Comparison of ENCODE assay signal across 10 mouse cellular contexts in the genomic region with DNA sequence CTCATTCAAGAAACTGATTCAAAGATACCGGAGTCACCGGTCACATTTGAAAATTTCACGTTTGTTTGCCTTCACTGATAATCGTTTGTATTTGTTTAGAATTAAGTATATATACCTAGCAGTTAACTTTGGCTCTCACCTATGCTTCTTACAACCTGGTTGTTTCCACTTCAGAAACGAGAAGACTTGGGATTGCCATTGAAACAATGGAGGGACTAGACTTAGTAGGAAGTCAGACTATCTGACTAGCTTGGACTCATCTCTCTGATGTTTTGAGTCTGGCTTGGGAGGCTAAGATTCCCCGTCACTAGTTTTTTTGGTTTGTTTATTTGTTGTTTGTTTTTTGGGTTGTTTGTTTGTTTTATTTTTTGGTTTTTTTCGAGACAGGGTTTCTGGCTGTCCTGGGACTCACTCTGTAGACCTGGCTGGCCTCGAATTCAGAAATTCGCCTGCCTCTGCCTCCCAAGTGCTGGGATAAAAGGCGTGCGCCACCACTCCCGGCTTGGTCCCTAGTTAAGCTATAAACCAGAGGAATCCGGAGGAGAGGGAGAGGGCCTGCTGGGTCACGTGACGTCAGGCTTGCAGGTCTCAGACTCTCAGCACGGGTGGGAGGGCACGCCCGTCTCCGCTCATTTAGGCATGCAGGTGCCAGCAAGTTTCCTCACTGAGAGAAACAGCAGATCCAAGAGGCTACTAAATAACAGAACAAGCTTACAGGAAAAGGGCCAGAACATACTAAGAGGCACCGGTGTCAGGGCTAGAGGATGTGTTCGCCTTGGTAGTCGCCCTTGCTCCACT. TPM values are rescaled to one million over a fixed set of nuclear protein-coding genes. Genes with fewer than 3 reads are reported as not detected.
DNase-seq lines count a peak whose midpoint lies in the region; ATAC-seq lines count a peak whose summit lies in the region.
"Had no signal": no experiment of that assay in that cellular context is flagged by ENCODE, and none has a peak within 500 bp of the region (broad histone marks: within the 10 kb centered on the region; RNA-seq: fewer than 3 reads in every experiment).

No protein-coding gene starts in this region.

- no peak overlapping the region for H3K9ac ChIP-seq in midbrain, embryonic 14.5 days (replicated peaks; ENCODE audit: low read length)
- H3K9ac ChIP-seq in kidney, embryonic 16.5 days (replicated peaks; ENCODE audit: low read length), result no peak overlapping the region
- H3K9ac ChIP-seq in hindbrain, embryonic 12.5 days, result no peak overlapping the region
- H3K9ac ChIP-seq: midbrain, embryonic 12.5 days had no signal

- H3K27ac ChIP-seq in midbrain, embryonic 14.5 days (replicated peaks; ENCODE audit: low read depth, low read length), result no peak overlapping the region
- no peak overlapping the region for H3K27ac ChIP-seq in midbrain, embryonic 10.5 days (replicated peaks)
- peak overlapping the region; percentile 31 for H3K27ac ChIP-seq in kidney, embryonic 16.5 days (ENCODE audit: low read length)
- no peak overlapping the region for H3K27ac ChIP-seq in hindbrain, embryonic 12.5 days
- H3K27ac ChIP-seq: midbrain, embryonic 12.5 days had no signal

- no peaks in the 10 kb centered on the region for H3K27me3 ChIP-seq in midbrain, embryonic 14.5 days (ENCODE audit: control insufficient read depth, insufficient read depth, low read length)
- no peaks in the 10 kb centered on the region for H3K27me3 ChIP-seq in midbrain, embryonic 10.5 days (ENCODE audit: low read depth, poor library complexity, severe bottlenecking)
- H3K27me3 ChIP-seq in kidney, embryonic 16.5 days (ENCODE audit: insufficient read depth, low read length), result no peaks in the 10 kb centered on the region
- no peaks in the 10 kb centered on the region for H3K27me3 ChIP-seq in hindbrain, embryonic 12.5 days
- H3K27me3 ChIP-seq: midbrain, embryonic 12.5 days had no signal

- 69% methylated on average over 22 of the region's 22 CpGs for WGBS in midbrain, embryonic 14.5 days
- 79% methylated on average over 22 of the region's 22 CpGs for WGBS in midbrain, embryonic 10.5 days
- WGBS in kidney, embryonic 16.5 days, result 51% methylated on average over 22 of the region's 22 CpGs
- WGBS in hindbrain, embryonic 12.5 days, result 77% methylated on average over 22 of the region's 22 CpGs

- peak; percentile 6 for DNase-seq in midbrain, embryonic 14.5 days
- DNase-seq in midbrain, embryonic 10.5 days (ENCODE audit: low spot score), result no peak
- peak; percentile 90 for DNase-seq in ZHBTc4 (ENCODE audit: low read depth, low spot score)
- DNase-seq in testis, postnatal 14 days (ENCODE audit: low spot score), result peak; percentile 76
- no peak for DNase-seq in layer of hippocampus, adult 9-11 months
- DNase-seq: lung, adult 18-20 months; thymus, postnatal 25 days had no signal

- H3K4me3 ChIP-seq in midbrain, embryonic 14.5 days (replicated peaks; ENCODE audit: low read depth, low read length), result no peak overlapping the region
- no peak overlapping the region for H3K4me3 ChIP-seq in midbrain, embryonic 10.5 days
- H3K4me3 ChIP-seq in kidney, embryonic 16.5 days (ENCODE audit: low read length), result no peak overlapping the region
- H3K4me3 ChIP-seq in hindbrain, embryonic 12.5 days, result no peak overlapping the region
- H3K4me3 ChIP-seq: midbrain, embryonic 12.5 days had no signal

- no peak overlapping the region for H3K4me2 ChIP-seq in midbrain, embryonic 14.5 days (ENCODE audit: low read length)
- H3K4me2 ChIP-seq in kidney, embryonic 16.5 days (replicated peaks; ENCODE audit: low read depth, low read length), result 0 out of 2 replicates have a peak overlapping the region, but pooled peaks have one; percentile 27
- no peak overlapping the region for H3K4me2 ChIP-seq in hindbrain, embryonic 12.5 days (replicated peaks)

- H3K36me3 ChIP-seq in midbrain, embryonic 14.5 days (ENCODE audit: control insufficient read depth, insufficient read depth, low read length), result no peaks in the 10 kb centered on the region
- no peaks in the 10 kb centered on the region for H3K36me3 ChIP-seq in midbrain, embryonic 10.5 days
- H3K36me3 ChIP-seq in kidney, embryonic 16.5 days (ENCODE audit: insufficient read depth, low read length), result no peaks in the 10 kb centered on the region
- no peaks in the 10 kb centered on the region for H3K36me3 ChIP-seq in hindbrain, embryonic 12.5 days
- H3K36me3 ChIP-seq: midbrain, embryonic 12.5 days had no signal

- ATAC-seq in midbrain, embryonic 14.5 days (ENCODE audit: low FRiP score, low TSS enrichment), result no peak
- ATAC-seq in kidney, embryonic 16.5 days (ENCODE audit: low FRiP score, low TSS enrichment), result peak; percentile 72
- ATAC-seq in hindbrain, embryonic 12.5 days (ENCODE audit: low FRiP score), result no peak; the same call in 1 of the 2 replicates

- peaks cover 14% of the 10 kb centered on the region for H3K4me1 ChIP-seq in midbrain, embryonic 14.5 days (ENCODE audit: control insufficient read depth, insufficient read depth, low read length)
- H3K4me1 ChIP-seq in midbrain, embryonic 10.5 days, result peaks cover 13% of the 10 kb centered on the region
- H3K4me1 ChIP-seq in kidney, embryonic 16.5 days (ENCODE audit: insufficient read depth, low read length), result peaks cover 33% of the 10 kb centered on the region
- H3K4me1 ChIP-seq in hindbrain, embryonic 12.5 days, result peaks cover 8% of the 10 kb centered on the region; the same call in 1 of the 2 replicates

- no peaks in the 10 kb centered on the region for H3K9me3 ChIP-seq in midbrain, embryonic 14.5 days (ENCODE audit: control insufficient read depth, low read length)
- no peaks in the 10 kb centered on the region for H3K9me3 ChIP-seq in midbrain, embryonic 10.5 days (replicated peaks)
- no peaks in the 10 kb centered on the region for H3K9me3 ChIP-seq in kidney, embryonic 16.5 days (ENCODE audit: low read length)
- no peaks in the 10 kb centered on the region for H3K9me3 ChIP-seq in hindbrain, embryonic 12.5 days (replicated peaks)
- H3K9me3 ChIP-seq: midbrain, embryonic 12.5 days had no signal

RNA-seq across cellular contexts. Expression of gene Man1a2, which starts 18.7 kb away (rescaled TPM):
- 44.0 and 55.3 TPM in 2 replicates for polyA plus RNA-seq in midbrain, embryonic 14.5 days (2014; fragmentation: Nextera tagmentation; extraction: Ambion mirVana)
- 41.1 and 42.8 TPM in 2 replicates for polyA plus RNA-seq in midbrain, embryonic 10.5 days (2016; fragmentation: Nextera tagmentation; extraction: Ambion mirVana)
- 43.7 and 48.1 TPM in 2 replicates for polyA plus RNA-seq in kidney, embryonic 16.5 days (2015; fragmentation: Nextera tagmentation; extraction: Ambion mirVana)
- 70.0 and 79.4 TPM in 2 replicates for polyA plus RNA-seq in hindbrain, embryonic 12.5 days (2016; fragmentation: Nextera tagmentation; extraction: Ambion mirVana)

Comparison
In these comparisons a context has a peak if more than half of its experiments do, and no peak if none do; other contexts are left out.
1. DNase-seq: peak in midbrain, embryonic 14.5 days (single experiment), ZHBTc4 (single experiment) and testis, postnatal 14 days (single experiment); none in midbrain, embryonic 10.5 days (single experiment) and layer of hippocampus, adult 9-11 months (single experiment).